Mouse (Mus musculus) heart, embryonic 11.5 days (tissue): ENCODE results near the gene Gimap3. TPM values are rescaled to one million over a fixed set of nuclear protein-coding genes. Genes with fewer than 3 reads are reported as not detected.

ENCODE experiments used
- ATAC-seq: fragments of 200-750 bp; cut with Nextera tagmentation; replicated peaks from 2 replicates; pipeline ENCODE4 v1.8.0; 2017; ENCODE audit warnings: moderate library complexity; ENCODE audit not compliant: insufficient number of reproducible peaks, low FRiP score, low TSS enrichment
- H3K27ac ChIP-seq: fragments of 300-500 bp; sonication (generic); 2 replicates; pipeline ENCODE4 v1.5.1; 2014; ENCODE audit warnings: mild to moderate bottlenecking, low read depth, low read length
- H3K27me3 ChIP-seq: fragments of 300-500 bp; sonication (generic); 2 replicates; pipeline ENCODE4 v1.6.1; 2014; ENCODE audit warnings: mild to moderate bottlenecking, low read length, mixed read lengths; ENCODE audit not compliant: control insufficient read depth, insufficient read depth
- H3K36me3 ChIP-seq: fragments of 300-500 bp; sonication (generic); 2 replicates; pipeline ENCODE4 v1.6.1; 2014; ENCODE audit warnings: mild to moderate bottlenecking, low read length, moderate library complexity, mixed read lengths; ENCODE audit not compliant: control insufficient read depth, insufficient read depth
- H3K4me1 ChIP-seq: fragments of 300-500 bp; sonication (generic); 2 replicates; pipeline ENCODE4 v1.6.1; 2014; ENCODE audit warnings: low read length; ENCODE audit not compliant: control insufficient read depth, insufficient read depth
- H3K4me2 ChIP-seq: fragments of 300-500 bp; sonication (generic); 2 replicates; pipeline ENCODE4 v1.6.1; 2014; ENCODE audit warnings: mild to moderate bottlenecking, moderate library complexity
- H3K4me3 ChIP-seq: fragments of 300-500 bp; sonication (generic); 2 replicates; pipeline ENCODE4 v1.5.1; 2014; ENCODE audit warnings: low read depth, low read length
- H3K9ac ChIP-seq: fragments of 300-500 bp; sonication (generic); 2 replicates; pipeline ENCODE4 v1.6.1; 2014; ENCODE audit warnings: mild to moderate bottlenecking, low read depth, low read length, moderate library complexity
- H3K9me3 ChIP-seq: fragments of 300-500 bp; sonication (generic); replicated peaks from 2 replicates; pipeline ENCODE4 v1.6.1; 2016; ENCODE audit warnings: low read length; ENCODE audit not compliant: control insufficient read depth
- WGBS: fragments of 180-500 bp; shearing (Covaris S2); extraction: QIAGEN DNeasy Blood & Tissue Kit; methylation state at CpG from one replicate; pipeline ENCODE4 v1.1.7; 2014; ENCODE audit not compliant: insufficient replicate concordance; 5-methylcytosine and 5-hydroxymethylcytosine counted together
- polyA plus RNA-seq: library from polyadenylated mRNA; unstranded; fragments of >200 nt; fragmentation: Nextera tagmentation; extraction: Ambion mirVana; gene quantifications from 2 replicates; pipeline ENCODE4 v1.2.1, GENCODE M21; 2014

Gimap3 gene
- polyA plus RNA-seq, 1 experiment from 2014 or later = not detected

GRCm38 (mm10) chr6:48785601-48786000 lies 14.9 kb upstream of the Gimap3 start:
- Histone ChIP-seq H3K27ac (no peak overlapping the region), H3K4me3 (no peak overlapping the region), H3K27me3 (no peaks in the 10 kb centered on the region), H3K36me3 (no peaks in the 10 kb centered on the region), H3K9me3 (0 out of 2 replicates have a peak, but pooled peaks cover 2% of the 10 kb centered on the region), H3K4me2 (no peak overlapping the region), H3K9ac (no peak overlapping the region), H3K4me1 (no peaks in the 10 kb centered on the region)
- WGBS = 73% methylated on average over 2 of the region's 2 CpGs
- no peak for ATAC-seq

GRCm38 (mm10) chr6:48785189-48785588 lies 14.5 kb upstream of the Gimap3 start:
- Histone ChIP-seq H3K4me1 (no peaks in the 10 kb centered on the region), H3K9me3 (0 out of 2 replicates have a peak, but pooled peaks cover 2% of the 10 kb centered on the region), H3K4me2 (no peak overlapping the region), H3K27ac (no peak overlapping the region), H3K9ac (no peak overlapping the region), H3K36me3 (no peaks in the 10 kb centered on the region), H3K4me3 (no peak overlapping the region), H3K27me3 (no peaks in the 10 kb centered on the region)
- no peak for ATAC-seq
- WGBS = 80% methylated on average over 1 of the region's 1 CpGs

GRCm38 (mm10) chr6:48784406-48784805 lies 13.8 kb upstream of the Gimap3 start:
- 0 out of 2 replicates have a peak, but pooled peaks cover 2% of the 10 kb centered on the region for H3K9me3 ChIP-seq
- ATAC-seq = no peak
- no peak overlapping the region for H3K9ac ChIP-seq
- H3K4me3 ChIP-seq = no peak overlapping the region
- H3K27ac ChIP-seq = no peak overlapping the region
- 84% methylated on average over 1 of the region's 1 CpGs for WGBS
- no peaks in the 10 kb centered on the region for H3K36me3 ChIP-seq
- no peaks in the 10 kb centered on the region for H3K4me1 ChIP-seq
- no peak overlapping the region for H3K4me2 ChIP-seq
- H3K27me3 ChIP-seq = no peaks in the 10 kb centered on the region

- Histone ChIP-seq H3K27me3 (no peaks in the 10 kb centered on the region), H3K36me3 (no peaks in the 10 kb centered on the region), H3K27ac (no peak overlapping the region), H3K4me1 (no peaks in the 10 kb centered on the region), H3K9ac (no peak overlapping the region), H3K4me2 (no peak overlapping the region), H3K9me3 (no peaks in the 10 kb centered on the region), H3K4me3 (no peak overlapping the region)
- no peak for ATAC-seq
- 7% methylated on average over 8 of the region's 8 CpGs for WGBS
These were observed 1.4 kb upstream of the Gimap3 start for GRCm38 (mm10) chr6:48772030-48772429.

- Histone ChIP-seq H3K36me3 (no peaks in the 10 kb centered on the region), H3K4me1 (no peaks in the 10 kb centered on the region), H3K4me2 (no peak overlapping the region), H3K27me3 (no peaks in the 10 kb centered on the region), H3K9me3 (peaks cover 2% of the 10 kb centered on the region; the same call in 1 of the 2 replicates), H3K27ac (no peak overlapping the region), H3K9ac (no peak overlapping the region), H3K4me3 (no peak overlapping the region)
- ATAC-seq = no peak
- 76% methylated on average over 3 of the region's 3 CpGs for WGBS
These were observed 1.7 kb downstream of the Gimap3 start for GRCm38 (mm10) chr6:48768933-48769332.

- H3K9ac ChIP-seq = no peak overlapping the region
- no peaks in the 10 kb centered on the region for H3K36me3 ChIP-seq
- no peak overlapping the region for H3K4me3 ChIP-seq
- no peaks in the 10 kb centered on the region for H3K27me3 ChIP-seq
- no peak for ATAC-seq
- WGBS = 65% methylated on average over 9 of the region's 9 CpGs
- no peaks in the 10 kb centered on the region for H3K4me1 ChIP-seq
- H3K4me2 ChIP-seq = no peak overlapping the region
- peaks cover 2% of the 10 kb centered on the region; the same call in 1 of the 2 replicates for H3K9me3 ChIP-seq
- no peak overlapping the region for H3K27ac ChIP-seq
These were observed 2.3 kb downstream of the Gimap3 start for GRCm38 (mm10) chr6:48768178-48768869.

GRCm38 (mm10) chr6:48764496-48764895 lies 6.2 kb downstream of the Gimap3 start:
- H3K9ac ChIP-seq = no peak overlapping the region
- no peak overlapping the region for H3K4me3 ChIP-seq
- H3K4me2 ChIP-seq = no peak overlapping the region
- ATAC-seq = no peak
- 87% methylated on average over 10 of the region's 10 CpGs for WGBS
- no peak overlapping the region for H3K27ac ChIP-seq
- no peaks in the 10 kb centered on the region for H3K27me3 ChIP-seq
- no peaks in the 10 kb centered on the region for H3K4me1 ChIP-seq
- H3K9me3 ChIP-seq = peaks cover 2% of the 10 kb centered on the region; the same call in 1 of the 2 replicates
- H3K36me3 ChIP-seq = no peaks in the 10 kb centered on the region

- Histone ChIP-seq H3K4me3 (no peak overlapping the region), H3K27ac (no peak overlapping the region), H3K36me3 (no peaks in the 10 kb centered on the region), H3K9me3 (peaks cover 2% of the 10 kb centered on the region; the same call in 1 of the 2 replicates), H3K9ac (no peak overlapping the region), H3K4me2 (no peak overlapping the region), H3K4me1 (no peaks in the 10 kb centered on the region), H3K27me3 (no peaks in the 10 kb centered on the region)
- no peak for ATAC-seq
- WGBS = 82% methylated on average over 7 of the region's 7 CpGs
These were observed 6.9 kb downstream of the Gimap3 start for GRCm38 (mm10) chr6:48763567-48764270.
